Mouse (Mus musculus): ENCODE measurements around the gene Tgfa. TPM values are rescaled to one million over a fixed set of nuclear protein-coding genes. Genes with fewer than 3 reads are reported as not detected.

The Tgfa gene
- polyA plus RNA-seq, 1 experiment from 2014 or later = 2.5 TPM

- H3K27me3 ChIP-seq (ENCODE audit: control insufficient read depth, insufficient read depth, low read length) = no peaks in the 10 kb centered on the region
- no peak for ATAC-seq (replicated peaks; ENCODE audit: extremely low read depth, insufficient read depth, low FRiP score)
- no peaks in the 10 kb centered on the region for H3K9me3 ChIP-seq (replicated peaks; ENCODE audit: control insufficient read depth, low read length)
- no peak overlapping the region for H3K4me3 ChIP-seq (ENCODE audit: low read length)
- 85% methylated on average over 6 of the region's 6 CpGs for WGBS
- H3K36me3 ChIP-seq (ENCODE audit: control insufficient read depth, insufficient read depth) = no peaks in the 10 kb centered on the region
- H3K4me2 ChIP-seq (ENCODE audit: low read depth, low read length) = no peak overlapping the region
- H3K4me1 ChIP-seq (ENCODE audit: control insufficient read depth, insufficient read depth, low read length) = no peaks in the 10 kb centered on the region
- no peak overlapping the region for H3K9ac ChIP-seq (ENCODE audit: low read length)
- no peak overlapping the region for H3K27ac ChIP-seq (ENCODE audit: low read length)
Measured at GRCm38 (mm10) chr6:86259242-86259641, 64.2 kb downstream of the Tgfa start.

DNA sequence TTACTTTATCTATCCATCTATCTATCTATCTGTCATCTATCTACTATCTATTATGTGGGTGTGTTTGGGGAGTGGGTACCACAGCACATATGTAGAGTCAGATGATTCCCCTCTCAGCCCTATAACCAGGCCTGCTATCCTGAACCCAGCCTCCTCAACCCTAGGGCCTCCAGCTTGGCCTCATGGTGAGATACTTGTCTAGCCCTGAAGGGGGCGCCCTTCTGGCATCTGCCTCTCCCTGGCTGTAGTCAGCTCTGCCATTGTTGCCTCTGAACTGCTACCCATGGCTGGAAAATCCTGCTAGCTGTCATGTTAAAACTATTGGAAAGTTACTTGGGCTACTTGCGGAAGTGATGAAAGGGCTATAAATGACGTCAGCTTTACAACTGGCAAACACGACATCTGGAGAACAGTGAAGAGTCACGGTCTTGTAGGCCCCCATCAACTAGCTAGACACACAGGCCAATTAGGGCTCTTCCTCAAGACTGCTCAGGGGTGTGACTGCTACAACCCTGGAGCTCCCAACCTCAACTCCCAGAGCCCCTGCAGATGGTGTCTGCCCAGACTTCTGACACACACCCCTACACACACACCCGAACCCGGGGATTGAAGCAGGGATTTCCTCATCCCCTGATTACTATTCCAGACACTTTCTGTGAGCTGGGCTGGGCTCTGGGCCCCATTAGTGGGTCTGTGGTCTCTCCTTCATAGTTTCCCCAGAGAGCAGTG, 65.5 kb downstream of the Tgfa start:
- no peak overlapping the region for H3K4me2 ChIP-seq (ENCODE audit: low read depth, low read length)
- no peaks in the 10 kb centered on the region for H3K36me3 ChIP-seq (ENCODE audit: control insufficient read depth, insufficient read depth)
- no peak overlapping the region for H3K27ac ChIP-seq (ENCODE audit: low read length)
- no peak overlapping the region for H3K9ac ChIP-seq (ENCODE audit: low read length)
- H3K4me1 ChIP-seq (ENCODE audit: control insufficient read depth, insufficient read depth, low read length) = no peaks in the 10 kb centered on the region
- 52% methylated on average over 7 of the region's 7 CpGs for WGBS
- no peak for ATAC-seq (replicated peaks; ENCODE audit: extremely low read depth, insufficient read depth, low FRiP score)
- H3K27me3 ChIP-seq (ENCODE audit: control insufficient read depth, insufficient read depth, low read length) = no peaks in the 10 kb centered on the region
- no peaks in the 10 kb centered on the region for H3K9me3 ChIP-seq (replicated peaks; ENCODE audit: control insufficient read depth, low read length)
- H3K4me3 ChIP-seq (ENCODE audit: low read length) = no peak overlapping the region

GRCm38 (mm10) chr6:86266786-86267185, 71.8 kb downstream of the Tgfa start:
- Histone ChIP-seq H3K4me2 (ENCODE audit: low read depth, low read length) (no peak overlapping the region), H3K9me3 (replicated peaks; ENCODE audit: control insufficient read depth, low read length) (no peaks in the 10 kb centered on the region), H3K9ac (ENCODE audit: low read length) (no peak overlapping the region), H3K27me3 (ENCODE audit: control insufficient read depth, insufficient read depth, low read length) (no peaks in the 10 kb centered on the region), H3K36me3 (ENCODE audit: control insufficient read depth, insufficient read depth) (no peaks in the 10 kb centered on the region), H3K27ac (ENCODE audit: low read length) (no peak overlapping the region), H3K4me3 (ENCODE audit: low read length) (no peak overlapping the region), H3K4me1 (ENCODE audit: control insufficient read depth, insufficient read depth, low read length) (peaks cover 2% of the 10 kb centered on the region; the same call in 1 of the 2 replicates)
- ATAC-seq (replicated peaks; ENCODE audit: extremely low read depth, insufficient read depth, low FRiP score) = no peak
- 69% methylated on average over 5 of the region's 5 CpGs for WGBS

GRCm38 (mm10) chr6:86270373-86271068, 75.5 kb downstream of the Tgfa start:
- Histone ChIP-seq H3K27me3 (ENCODE audit: control insufficient read depth, insufficient read depth, low read length) (no peaks in the 10 kb centered on the region), H3K9me3 (replicated peaks; ENCODE audit: control insufficient read depth, low read length) (no peaks in the 10 kb centered on the region), H3K4me1 (ENCODE audit: control insufficient read depth, insufficient read depth, low read length) (peaks cover 2% of the 10 kb centered on the region; the same call in 1 of the 2 replicates), H3K9ac (ENCODE audit: low read length) (no peak overlapping the region), H3K36me3 (ENCODE audit: control insufficient read depth, insufficient read depth) (no peaks in the 10 kb centered on the region), H3K4me2 (ENCODE audit: low read depth, low read length) (no peak overlapping the region), H3K27ac (ENCODE audit: low read length) (no peak overlapping the region), H3K4me3 (ENCODE audit: low read length) (no peak overlapping the region)
- ATAC-seq (replicated peaks; ENCODE audit: extremely low read depth, insufficient read depth, low FRiP score) = no peak
- WGBS = 52% methylated on average over 8 of the region's 8 CpGs

GRCm38 (mm10) chr6:86271130-86271529, 76.1 kb downstream of the Tgfa start:
- no peak overlapping the region for H3K27ac ChIP-seq (ENCODE audit: low read length)
- H3K4me1 ChIP-seq (ENCODE audit: control insufficient read depth, insufficient read depth, low read length) = peaks cover 2% of the 10 kb centered on the region; the same call in 1 of the 2 replicates
- WGBS = 61% methylated on average over 5 of the region's 5 CpGs

DNA sequence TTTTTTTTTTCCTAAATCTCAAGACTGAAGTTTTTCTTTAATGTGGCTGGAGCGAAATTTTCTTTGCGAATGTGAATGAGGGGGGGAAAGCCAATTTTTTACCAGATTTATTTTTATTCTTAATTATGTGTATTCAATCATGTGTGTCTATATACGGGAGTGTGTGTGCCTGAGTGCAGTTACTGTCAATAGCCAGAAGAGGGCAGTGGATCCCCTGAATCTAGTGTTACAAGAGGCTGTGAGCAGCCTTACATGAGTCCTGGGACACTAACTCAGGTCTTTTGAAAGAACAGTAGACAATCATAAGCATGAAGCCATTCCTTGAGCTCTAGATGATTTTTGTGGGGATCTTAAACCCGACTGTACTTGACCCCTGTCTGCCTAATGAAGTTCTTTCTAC, 80.7 kb downstream of the Tgfa start:
- H3K27ac ChIP-seq (ENCODE audit: low read length) = no peak overlapping the region
- no peaks in the 10 kb centered on the region for H3K4me1 ChIP-seq (ENCODE audit: control insufficient read depth, insufficient read depth, low read length)
- no peaks in the 10 kb centered on the region for H3K27me3 ChIP-seq (ENCODE audit: control insufficient read depth, insufficient read depth, low read length)
- H3K4me2 ChIP-seq (ENCODE audit: low read depth, low read length) = no peak overlapping the region
- no peaks in the 10 kb centered on the region for H3K36me3 ChIP-seq (ENCODE audit: control insufficient read depth, insufficient read depth)
- no peak for ATAC-seq (replicated peaks; ENCODE audit: extremely low read depth, insufficient read depth, low FRiP score)
- no peak overlapping the region for H3K9ac ChIP-seq (ENCODE audit: low read length)
- no peaks in the 10 kb centered on the region; the same call in 1 of the 2 replicates for H3K9me3 ChIP-seq (replicated peaks; ENCODE audit: control insufficient read depth, low read length)
- no peak overlapping the region for H3K4me3 ChIP-seq (ENCODE audit: low read length)
- 93% methylated on average over 4 of the region's 4 CpGs for WGBS

More at GRCm38 (mm10) chr6:86271130-86271529, 76.1 kb downstream of the Tgfa start:
- Histone ChIP-seq H3K27me3 (ENCODE audit: control insufficient read depth, insufficient read depth, low read length) (no peaks in the 10 kb centered on the region), H3K4me2 (ENCODE audit: low read depth, low read length) (no peak overlapping the region), H3K9ac (ENCODE audit: low read length) (no peak overlapping the region), H3K36me3 (ENCODE audit: control insufficient read depth, insufficient read depth) (no peaks in the 10 kb centered on the region), H3K9me3 (replicated peaks; ENCODE audit: control insufficient read depth, low read length) (no peaks in the 10 kb centered on the region; the same call in 1 of the 2 replicates), H3K4me3 (ENCODE audit: low read length) (no peak overlapping the region)
- no peak for ATAC-seq (replicated peaks; ENCODE audit: extremely low read depth, insufficient read depth, low FRiP score)

- ATAC-seq (replicated peaks; ENCODE audit: extremely low read depth, insufficient read depth, low FRiP score) = no peak
- Histone ChIP-seq H3K4me1 (ENCODE audit: control insufficient read depth, insufficient read depth, low read length) (no peaks in the 10 kb centered on the region), H3K27me3 (ENCODE audit: control insufficient read depth, insufficient read depth, low read length) (no peaks in the 10 kb centered on the region), H3K4me3 (ENCODE audit: low read length) (no peak overlapping the region), H3K4me2 (ENCODE audit: low read depth, low read length) (no peak overlapping the region), H3K27ac (ENCODE audit: low read length) (no peak overlapping the region), H3K9ac (ENCODE audit: low read length) (no peak overlapping the region), H3K9me3 (replicated peaks; ENCODE audit: control insufficient read depth, low read length) (no peaks in the 10 kb centered on the region; the same call in 1 of the 2 replicates), H3K36me3 (ENCODE audit: control insufficient read depth, insufficient read depth) (no peaks in the 10 kb centered on the region)
- 83% methylated on average over 2 of the region's 2 CpGs for WGBS
Measured at GRCm38 (mm10) chr6:86276816-86277215, 81.8 kb downstream of the Tgfa start.

- Histone ChIP-seq H3K27me3 (ENCODE audit: control insufficient read depth, insufficient read depth, low read length) (no peaks in the 10 kb centered on the region), H3K36me3 (ENCODE audit: control insufficient read depth, insufficient read depth) (no peaks in the 10 kb centered on the region), H3K4me2 (ENCODE audit: low read depth, low read length) (no peak overlapping the region), H3K9ac (ENCODE audit: low read length) (no peak overlapping the region), H3K27ac (ENCODE audit: low read length) (no peak overlapping the region), H3K4me3 (ENCODE audit: low read length) (no peak overlapping the region), H3K9me3 (replicated peaks; ENCODE audit: control insufficient read depth, low read length) (no peaks in the 10 kb centered on the region; the same call in 1 of the 2 replicates), H3K4me1 (ENCODE audit: control insufficient read depth, insufficient read depth, low read length) (no peaks in the 10 kb centered on the region)
- 65% methylated on average over 7 of the region's 7 CpGs for WGBS
- no peak for ATAC-seq (replicated peaks; ENCODE audit: extremely low read depth, insufficient read depth, low FRiP score)
Measured at GRCm38 (mm10) chr6:86277620-86278019, 82.6 kb downstream of the Tgfa start.

GRCm38 (mm10) chr6:86281573-86282210, 86.7 kb downstream of the Tgfa start:
- no peaks in the 10 kb centered on the region for H3K9me3 ChIP-seq (replicated peaks; ENCODE audit: control insufficient read depth, low read length)
- H3K9ac ChIP-seq (ENCODE audit: low read length) = no peak overlapping the region
- H3K27me3 ChIP-seq (ENCODE audit: control insufficient read depth, insufficient read depth, low read length) = no peaks in the 10 kb centered on the region
- no peaks in the 10 kb centered on the region for H3K4me1 ChIP-seq (ENCODE audit: control insufficient read depth, insufficient read depth, low read length)
- 83% methylated on average over 11 of the region's 11 CpGs for WGBS
- no peak for ATAC-seq (replicated peaks; ENCODE audit: extremely low read depth, insufficient read depth, low FRiP score)
- H3K36me3 ChIP-seq (ENCODE audit: control insufficient read depth, insufficient read depth) = no peaks in the 10 kb centered on the region
- H3K4me2 ChIP-seq (ENCODE audit: low read depth, low read length) = no peak overlapping the region
- H3K4me3 ChIP-seq (ENCODE audit: low read length) = no peak overlapping the region
- H3K27ac ChIP-seq (ENCODE audit: low read length) = no peak overlapping the region
